Mouse (Mus musculus) left cerebral cortex, postnatal 36 days (tissue): ENCODE measurements around the gene Agbl4. TPM values are rescaled to one million over a fixed set of nuclear protein-coding genes. Genes with fewer than 3 reads are reported as not detected.
"Not testable (repeated sequence)": the region's sequence is repeated elsewhere in the genome, so short reads cannot be mapped to it uniquely, and the experiment has no call there.

Experiments used
- DNase-seq, 2 experiments: peaks; one replicate each; pipeline ENCODE4 v3.0.0; 2021 to 2022; ENCODE audit warnings: low spot score in 2 of 2, mixed read lengths in 1 of 2
- intact Hi-C: fragments of 180-260 bp; cut with DNase I; formaldehyde crosslinking; loops from one replicate; pipeline ENCODE4 v1.15.1; 2025
- total RNA-seq, 2 experiments: library from RNA; stranded (reverse); gene quantifications; 2 replicates each; pipeline ENCODE4 v1.2.3; 2021

The Agbl4 gene
- total RNA-seq, 2 experiments from 2014 or later = 19.3 to 20.4 TPM

DNA sequence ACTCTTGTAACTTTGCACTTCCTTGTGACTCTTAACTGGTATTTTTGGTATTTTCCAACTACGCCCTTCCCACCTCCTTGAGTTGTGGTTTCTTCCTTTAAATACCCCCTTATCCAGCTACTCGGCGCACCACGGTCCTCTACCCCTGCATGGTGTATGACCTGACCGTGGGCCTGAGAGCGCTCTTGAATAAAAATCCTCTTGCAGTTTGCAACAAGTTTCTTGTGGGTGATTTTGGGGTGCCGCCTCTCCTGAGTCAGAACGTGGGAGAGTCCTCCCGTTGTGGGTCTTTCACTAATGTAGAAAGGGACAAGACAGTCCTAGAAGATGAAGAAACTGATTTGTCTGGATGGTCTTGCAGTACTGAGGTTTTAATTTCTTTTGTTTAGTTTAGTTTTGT is 822.1 kb downstream of the Agbl4 start:
- DNase-seq, intact Hi-C loops: not testable (repeated sequence)

- no peak for DNase-seq
- intact Hi-C loops = no loop called here
These were observed 836.4 kb downstream of the Agbl4 start for GRCm38 (mm10) chr4:111233849-111234248.

DNA sequence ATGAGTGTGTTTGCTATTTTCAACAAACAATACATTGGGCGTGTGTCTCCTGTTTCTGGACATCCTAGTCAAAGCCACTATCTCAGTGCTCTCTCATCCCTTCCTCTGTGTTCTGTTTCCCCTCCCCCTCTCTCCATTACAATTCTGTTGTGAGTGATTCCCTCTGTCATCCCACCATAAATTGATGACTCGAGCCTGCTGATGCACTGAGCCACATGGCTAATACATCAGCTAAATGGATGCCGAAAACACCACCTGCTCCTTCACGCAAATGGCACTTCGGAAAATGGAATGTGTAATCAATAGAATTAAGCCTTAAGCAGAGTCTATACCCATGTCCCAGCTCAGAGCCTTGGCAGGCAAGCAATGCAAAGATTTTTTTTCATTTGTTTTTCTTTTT is 854.5 kb downstream of the Agbl4 start:
- DNase-seq = no peak
- intact Hi-C loops = no loop called here

DNA sequence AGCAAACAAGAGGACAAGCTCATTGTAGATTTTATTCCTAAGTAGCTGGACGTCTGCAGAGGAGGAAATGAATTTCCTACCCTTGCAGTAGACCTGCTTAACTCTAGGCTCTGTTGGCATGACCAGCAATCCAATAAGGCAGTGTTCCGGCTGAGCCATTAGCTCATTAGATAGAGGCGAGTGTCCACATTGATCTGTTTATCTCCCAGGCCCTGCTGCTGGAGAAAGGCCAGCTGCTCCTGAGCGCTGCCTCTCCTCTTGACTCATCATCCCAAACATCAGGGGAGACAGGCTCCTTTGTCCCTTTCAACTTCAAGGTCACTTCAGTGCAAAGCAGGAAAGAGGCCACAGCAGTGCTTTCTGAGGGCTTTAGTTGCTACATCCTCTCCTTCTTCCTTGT is 858.0 kb downstream of the Agbl4 start:
- no peak for DNase-seq
- intact Hi-C loops = no loop called here

DNA sequence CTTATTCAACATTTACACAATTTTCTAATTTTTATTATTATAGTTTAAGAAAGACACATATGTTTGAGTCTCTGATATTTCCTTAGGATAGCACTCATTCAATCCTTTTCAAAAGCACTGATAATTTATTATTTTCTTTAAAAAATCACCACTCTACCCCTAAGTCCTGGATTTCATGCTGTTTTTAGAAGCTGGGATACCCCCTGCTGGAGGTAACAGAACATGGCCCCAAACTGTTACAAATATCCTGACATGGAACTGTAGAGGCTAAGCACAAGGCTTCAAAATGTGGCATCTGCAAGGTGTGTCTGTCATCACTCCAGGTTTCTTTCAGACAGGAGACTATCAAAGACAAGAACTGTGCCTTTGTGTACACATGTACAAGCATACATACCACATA is 859.5 kb downstream of the Agbl4 start:
- intact Hi-C loops = no loop called here
- no peak for DNase-seq

DNA sequence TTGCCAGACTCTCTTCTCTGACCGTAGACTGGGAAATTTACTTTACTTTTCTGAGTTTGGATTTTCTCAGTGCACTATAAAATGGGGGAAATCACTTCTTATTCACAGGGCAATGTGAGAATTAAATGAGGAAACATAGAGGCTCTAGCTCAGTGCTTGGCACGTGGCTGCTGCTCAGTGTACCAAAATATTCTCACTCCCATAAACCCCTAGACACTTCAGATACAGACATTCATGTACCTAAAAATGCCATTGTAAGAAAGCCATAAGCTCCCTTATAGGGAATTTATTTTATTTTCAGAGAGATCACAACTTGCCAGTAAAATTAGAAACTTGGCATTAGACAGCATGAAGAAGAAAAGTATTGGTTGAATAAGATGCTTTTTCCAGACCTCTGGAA is 883.5 kb downstream of the Agbl4 start:
- intact Hi-C loops = no loop called here

DNA sequence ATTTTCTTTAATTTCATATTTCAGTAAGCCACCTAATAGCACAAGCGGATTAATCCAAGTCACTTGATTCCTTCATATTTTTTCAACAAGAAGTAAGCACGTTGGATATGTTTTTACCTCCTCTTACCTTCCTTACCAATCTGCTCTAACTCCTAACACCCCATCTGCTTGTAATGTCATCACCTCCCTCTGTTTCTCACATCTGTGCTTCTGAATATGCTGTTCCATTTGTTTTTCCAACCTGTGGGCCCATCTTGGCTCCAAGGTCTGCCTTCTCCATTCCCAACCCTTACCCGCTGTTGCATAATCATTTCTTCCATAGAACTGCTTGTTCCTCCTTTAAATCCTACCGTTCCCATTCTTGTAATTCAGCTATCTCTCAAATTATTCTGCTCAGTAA is 884.4 kb downstream of the Agbl4 start:
- DNase-seq = peak in 1 of 2 experiments; percentile 23
- intact Hi-C loops = no loop called here

More for the DNA sequence above, 883.5 kb downstream of the Agbl4 start:
- no peak for DNase-seq

- intact Hi-C loops = no loop called here
- DNase-seq = no peak
These were observed 887.2 kb downstream of the Agbl4 start for GRCm38 (mm10) chr4:111284625-111285024.

- intact Hi-C loops = no loop called here
These were observed 897.2 kb downstream of the Agbl4 start for GRCm38 (mm10) chr4:111294528-111295241.

GRCm38 (mm10) chr4:111306518-111306917 is 909.1 kb downstream of the Agbl4 start:
- intact Hi-C loops = no loop called here
- DNase-seq = peak; percentile 44 to 48

More at GRCm38 (mm10) chr4:111294528-111295241, 897.2 kb downstream of the Agbl4 start:
- DNase-seq = no peak

- no peak for DNase-seq
- intact Hi-C loops = no loop called here
These were observed 909.7 kb downstream of the Agbl4 start for GRCm38 (mm10) chr4:111307166-111307565.

GRCm38 (mm10) chr4:111307633-111308032 is 910.2 kb downstream of the Agbl4 start:
- intact Hi-C loops = no loop called here
- peak in 1 of 2 experiments; percentile 13 for DNase-seq

- intact Hi-C loops = no loop called here
- no peak for DNase-seq
These were observed 911.3 kb downstream of the Agbl4 start for GRCm38 (mm10) chr4:111308572-111309288.

DNA sequence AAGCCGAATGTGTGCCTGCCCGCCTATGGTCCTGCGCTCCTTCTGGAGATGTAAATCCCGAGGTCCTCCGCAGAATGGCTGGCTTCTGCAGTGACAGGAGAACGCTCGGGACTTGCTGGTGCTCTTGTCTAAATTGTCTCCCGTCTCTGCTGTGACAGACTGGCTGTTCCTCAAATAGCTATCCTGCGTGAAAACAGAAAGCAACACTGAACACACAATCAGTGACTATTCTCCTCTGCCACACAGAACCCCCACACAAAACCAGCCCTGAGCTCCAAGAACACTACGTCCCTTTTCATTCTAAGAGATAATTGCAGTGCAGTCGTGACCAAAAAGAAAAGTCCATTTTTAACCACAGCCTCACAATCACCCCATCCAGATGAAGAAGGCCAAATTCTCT is 929.6 kb downstream of the Agbl4 start:
- intact Hi-C loops = loop anchor here (5.0 to 10.0 kb wide), 4 partner anchors 170 to 1272 kb away; no protein-coding TSS in a partner anchor
- peak; percentile 76 for DNase-seq

- DNase-seq = no peak
- intact Hi-C loops = loop anchor here (5.0 to 10.0 kb wide), 4 partner anchors 169 to 1273 kb away; no protein-coding TSS in a partner anchor
These were observed 930.4 kb downstream of the Agbl4 start for GRCm38 (mm10) chr4:111327760-111328373.

- DNase-seq = no peak
- intact Hi-C loops = loop anchor here (5.0 to 10.0 kb wide), 4 partner anchors 168 to 1275 kb away; no protein-coding TSS in a partner anchor
These were observed 932.0 kb downstream of the Agbl4 start for GRCm38 (mm10) chr4:111329501-111329900.

DNA sequence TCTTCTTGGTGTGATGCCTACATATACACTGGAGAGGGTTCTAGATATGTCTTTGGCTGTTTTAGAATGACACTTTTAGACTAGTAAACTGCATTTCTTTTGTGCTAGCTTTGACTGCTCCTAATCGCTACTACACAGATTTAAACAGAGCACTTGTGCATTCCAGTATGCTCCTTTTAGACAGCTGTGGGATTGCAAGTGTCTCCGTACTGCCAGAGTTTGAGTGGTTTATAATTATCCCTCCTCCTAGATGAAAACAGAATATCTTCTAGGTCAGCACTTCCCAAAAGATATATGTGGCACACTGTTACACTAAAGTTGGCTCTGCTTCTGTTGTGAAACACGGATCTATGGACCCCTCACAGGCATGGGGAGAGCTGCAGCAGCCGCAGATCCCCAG is 935.4 kb downstream of the Agbl4 start:
- intact Hi-C loops = no loop called here
- DNase-seq = no peak

GRCm38 (mm10) chr4:111349965-111350364 is 952.5 kb downstream of the Agbl4 start:
- intact Hi-C loops = no loop called here

DNA sequence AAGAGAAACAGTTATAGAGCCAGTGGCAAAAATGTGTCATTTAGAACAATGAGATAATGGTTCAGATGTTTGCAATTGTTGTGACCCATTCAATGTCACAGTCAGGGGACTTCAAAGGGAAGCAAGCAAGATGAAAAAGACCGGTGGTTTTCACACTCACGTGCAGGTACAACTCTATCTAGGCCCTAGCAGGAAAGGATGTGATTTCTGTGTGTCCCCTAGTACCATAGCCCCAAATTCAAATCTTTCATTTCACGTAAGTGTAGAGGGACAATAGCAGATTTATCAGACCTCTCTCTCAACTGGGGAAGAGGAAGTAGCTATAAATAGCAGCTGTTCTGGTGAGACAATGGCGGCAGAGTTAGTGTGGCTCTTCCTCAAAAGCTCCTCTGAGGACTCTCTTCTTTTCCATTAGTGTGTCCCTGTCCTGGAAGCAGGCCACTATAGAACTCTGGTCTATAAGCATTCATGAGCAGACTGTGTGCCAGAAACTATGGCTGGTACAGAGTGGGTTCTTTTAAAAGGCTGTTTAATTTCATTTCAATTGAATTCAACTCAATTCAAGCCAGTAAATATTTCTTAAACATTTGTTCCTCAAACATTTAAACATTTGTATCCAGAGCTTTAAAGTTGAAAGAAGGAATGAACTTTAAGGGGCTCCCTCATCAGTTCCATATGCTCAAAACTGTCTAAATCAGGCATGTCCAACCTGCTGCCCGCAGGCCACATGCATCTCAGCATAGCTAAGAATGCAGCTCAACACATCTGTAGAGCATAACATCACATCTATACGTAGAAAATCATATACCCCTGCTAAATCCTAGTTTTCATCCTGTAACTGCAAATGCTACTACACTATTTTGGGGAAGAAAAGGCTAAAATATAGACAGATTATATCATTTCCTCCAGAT is 953.4 kb downstream of the Agbl4 start:
- intact Hi-C loops = no loop called here
- DNase-seq = no peak

More at GRCm38 (mm10) chr4:111349965-111350364, 952.5 kb downstream of the Agbl4 start:
- no peak for DNase-seq
